Mouse (Mus musculus) liver, embryonic 15.5 days (tissue): ENCODE measurements around the gene Mef2b. TPM values are rescaled to one million over a fixed set of nuclear protein-coding genes. Genes with fewer than 3 reads are reported as not detected.
"Not testable (repeated sequence)": the region's sequence is repeated elsewhere in the genome, so short reads cannot be mapped to it uniquely, and the experiment has no call there.

Source experiments
- ATAC-seq: fragments of 200-750 bp; cut with Nextera tagmentation; 2 replicates; pipeline ENCODE4 v1.8.0; 2017; ENCODE audit warnings: moderate number of reproducible peaks, mild to moderate bottlenecking, moderate library complexity; ENCODE audit not compliant: insufficient read depth
- H3K27ac ChIP-seq: fragments of 300-500 bp; sonication (generic); replicated peaks from 2 replicates; pipeline ENCODE4 v1.5.1; 2015; ENCODE audit warnings: mild to moderate bottlenecking, inconsistent platforms
- H3K27me3 ChIP-seq: fragments of 300-500 bp; sonication (generic); 2 replicates; pipeline ENCODE4 v1.6.1; 2015; ENCODE audit warnings: mild to moderate bottlenecking, inconsistent platforms
- H3K36me3 ChIP-seq: fragments of 300-500 bp; sonication (generic); replicated peaks from 2 replicates; pipeline ENCODE4 v1.6.1; 2015; ENCODE audit warnings: moderate library complexity, mild to moderate bottlenecking, inconsistent platforms
- H3K4me1 ChIP-seq: fragments of 300-500 bp; sonication (generic); replicated peaks from 2 replicates; pipeline ENCODE4 v1.6.1; 2015; ENCODE audit warnings: inconsistent platforms
- H3K4me2 ChIP-seq: fragments of 300-500 bp; sonication (generic); 2 replicates; pipeline ENCODE4 v1.6.1; 2015; ENCODE audit warnings: moderate library complexity, mild to moderate bottlenecking, inconsistent platforms
- H3K4me3 ChIP-seq: fragments of 300-500 bp; sonication (generic); replicated peaks from 2 replicates; pipeline ENCODE4 v1.5.1; 2015; ENCODE audit warnings: mild to moderate bottlenecking, inconsistent platforms
- H3K9ac ChIP-seq: fragments of 300-500 bp; sonication (generic); 2 replicates; pipeline ENCODE4 v1.6.1; 2015; ENCODE audit warnings: moderate library complexity, mild to moderate bottlenecking, inconsistent platforms
- H3K9me3 ChIP-seq: fragments of 300-500 bp; sonication (generic); replicated peaks from 2 replicates; pipeline ENCODE4 v1.6.1; 2016; ENCODE audit warnings: inconsistent platforms
- WGBS: fragments of 180-500 bp; shearing (Covaris S2); methylation state at CpG from one replicate; pipeline ENCODE4 v1.1.7; 2015; ENCODE audit warnings: mixed read lengths; ENCODE audit not compliant: insufficient replicate concordance; 5-methylcytosine and 5-hydroxymethylcytosine counted together
- microRNA-seq: library from miRNA; unstranded; fragments of <30 nt; microRNA quantifications from one replicate; pipeline ENCODE4, GENCODE M21; 2016
- polyA plus RNA-seq: library from polyadenylated mRNA; unstranded; fragments of >200 nt; fragmentation: Nextera tagmentation; extraction: Ambion mirVana; gene quantifications from 2 replicates; pipeline ENCODE4 v1.2.1, GENCODE M21; 2015

Mef2b gene
- polyA plus RNA-seq, 1 experiment from 2014 or later: not detected

- Histone ChIP-seq H3K9ac (peak overlapping the region; percentile 5; the same call in 1 of the 2 replicates), H3K4me2 (peak overlapping the region; percentile 99), H3K4me3 (peak overlapping the region; percentile 77), H3K27me3 (no peaks in the 10 kb centered on the region), H3K4me1 (peaks cover 59% of the 10 kb centered on the region), H3K9me3 (no peaks in the 10 kb centered on the region), H3K36me3 (no peaks in the 10 kb centered on the region), H3K27ac (peak overlapping the region; percentile 24; the same call in 1 of the 2 replicates)
- no peak for ATAC-seq
- 60% methylated on average over 8 of the region's 8 CpGs for WGBS
These were observed 71.0 kb downstream of the Mef2b start for GRCm38 (mm10) chr8:70210538-70210937.

DNA sequence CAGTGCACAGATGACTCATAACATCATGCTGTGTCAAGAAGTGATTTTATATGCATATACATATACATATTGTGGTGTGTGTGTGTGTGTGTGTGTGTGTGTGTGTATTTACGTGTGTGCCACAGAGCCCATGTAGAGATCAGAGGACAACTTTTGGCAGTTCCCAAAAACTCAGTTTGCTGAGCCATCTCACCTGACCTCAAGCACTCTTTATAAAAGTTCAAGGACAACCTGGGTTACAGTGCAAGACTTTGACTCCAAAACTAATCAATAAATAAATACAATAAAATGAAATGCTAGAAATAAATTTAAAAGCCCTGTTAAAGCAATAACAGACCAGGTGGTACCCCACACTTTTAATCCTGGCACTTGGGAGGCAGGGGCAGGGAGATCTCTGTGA lies 71.8 kb downstream of the Mef2b start:
- H3K4me1 ChIP-seq: peaks cover 59% of the 10 kb centered on the region
- no peak for ATAC-seq
- H3K27ac ChIP-seq: peak overlapping the region; percentile 91
- H3K27me3 ChIP-seq: no peaks in the 10 kb centered on the region
- peak overlapping the region; percentile 77 for H3K4me3 ChIP-seq
- no peaks in the 10 kb centered on the region for H3K9me3 ChIP-seq
- 39% methylated on average over 1 of the region's 1 CpGs for WGBS
- H3K36me3 ChIP-seq: no peaks in the 10 kb centered on the region
- peak overlapping the region; percentile 85 for H3K9ac ChIP-seq
- peak overlapping the region; percentile 99 for H3K4me2 ChIP-seq

- no peaks in the 10 kb centered on the region for H3K36me3 ChIP-seq
- no peaks in the 10 kb centered on the region for H3K27me3 ChIP-seq
- ATAC-seq: no peak
- H3K9ac ChIP-seq: peak overlapping the region; percentile 85
- under 1% methylated on average over 31 of the region's 31 CpGs for WGBS
- H3K4me2 ChIP-seq: peak overlapping the region; percentile 99
- peaks cover 59% of the 10 kb centered on the region for H3K4me1 ChIP-seq
- H3K27ac ChIP-seq: peak overlapping the region; percentile 91
- peak overlapping the region; percentile 77 for H3K4me3 ChIP-seq
- no peaks in the 10 kb centered on the region for H3K9me3 ChIP-seq
These were observed 72.2 kb downstream of the Mef2b start for GRCm38 (mm10) chr8:70211726-70212111.

DNA sequence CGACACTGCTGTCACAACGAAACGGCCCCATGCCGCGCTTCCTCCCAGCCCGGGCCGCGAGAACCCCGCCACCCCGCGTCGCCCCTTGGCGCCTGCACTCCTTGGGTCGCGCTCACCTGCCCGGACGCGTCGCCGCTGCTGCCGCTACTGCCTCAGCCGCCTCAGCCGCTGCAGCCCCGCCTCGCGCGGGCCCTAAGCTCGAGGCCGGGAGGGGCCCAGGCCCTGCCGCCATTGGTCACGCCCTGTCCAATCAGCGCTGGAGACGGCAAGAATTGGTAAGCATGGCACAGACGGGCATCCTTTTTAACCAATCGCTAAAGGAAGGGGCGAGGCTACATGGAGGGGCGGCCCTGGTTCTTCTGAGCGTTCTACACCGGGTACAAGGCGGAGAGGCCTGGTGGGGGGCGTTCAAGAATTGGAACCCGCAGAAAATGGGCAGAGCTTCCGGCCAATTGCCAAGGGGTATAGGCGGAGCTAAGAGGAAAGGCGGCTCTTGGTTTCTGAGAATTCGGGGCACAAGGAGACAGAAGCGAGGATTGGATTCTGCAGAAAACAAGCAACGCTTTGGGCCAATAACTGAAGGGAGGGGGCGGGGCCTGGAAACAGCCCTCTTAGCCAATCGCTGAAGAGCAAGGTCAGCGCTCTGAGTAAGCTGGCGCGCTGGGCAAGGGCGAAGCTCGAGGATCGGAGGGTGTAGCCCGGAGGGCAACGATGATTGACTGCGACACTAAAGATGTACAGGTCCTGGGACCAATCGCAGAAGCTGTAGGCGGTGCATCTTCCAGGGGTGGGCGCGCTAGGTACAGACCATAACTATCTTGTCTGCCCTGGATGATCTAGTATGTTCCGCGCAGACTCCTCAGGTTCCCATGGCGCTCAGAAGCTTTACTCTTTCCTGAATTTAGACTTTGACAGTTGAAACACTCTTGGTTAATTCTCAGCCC lies 72.9 kb downstream of the Mef2b start, which contains the start of gene Slc25a42:
TSS of gene Slc25a42 (minus strand) at position 194 of the 944 bp plus-strand sequence.
- H3K27me3 ChIP-seq: no peaks in the 10 kb centered on the region
- H3K9ac ChIP-seq: peak within 1 kb of the TSS; percentile 85
- no peaks in the 10 kb centered on the region for H3K36me3 ChIP-seq
- peak within 1 kb of the TSS; percentile 77 for H3K4me3 ChIP-seq
- no peaks in the 10 kb centered on the region for H3K9me3 ChIP-seq
- peak; percentile 95 for ATAC-seq
- WGBS: under 1% methylated on average over 66 of the region's 66 CpGs
- peak within 1 kb of the TSS; percentile 91 for H3K27ac ChIP-seq
- H3K4me2 ChIP-seq: peak within 1 kb of the TSS; percentile 99
- H3K4me1 ChIP-seq: peaks cover 54% of the 10 kb centered on the region

DNA sequence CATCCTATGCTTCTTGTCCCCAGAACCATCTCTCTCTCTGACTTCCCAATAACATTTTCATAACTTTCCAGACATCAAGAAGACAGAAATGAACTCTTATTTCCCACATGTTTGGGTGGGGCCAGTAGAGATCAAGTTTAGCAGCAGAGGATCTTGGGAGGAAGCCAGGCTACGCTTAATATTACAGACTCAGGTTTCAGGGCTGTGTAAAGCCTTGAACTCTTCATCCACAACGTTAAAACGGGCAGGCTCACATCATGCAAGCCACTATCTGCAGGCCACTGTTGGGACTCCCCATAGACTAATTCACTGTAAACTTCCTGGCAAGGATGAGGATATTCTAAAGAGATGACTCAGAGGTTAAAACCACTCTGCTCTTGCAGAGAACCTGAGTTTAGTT lies 74.9 kb downstream of the Mef2b start:
- H3K4me2 ChIP-seq: no peak overlapping the region
- H3K9me3 ChIP-seq: no peaks in the 10 kb centered on the region
- H3K36me3 ChIP-seq: no peaks in the 10 kb centered on the region
- no peak overlapping the region for H3K4me3 ChIP-seq
- no peak for ATAC-seq
- H3K9ac ChIP-seq: no peak overlapping the region
- H3K4me1 ChIP-seq: peaks cover 47% of the 10 kb centered on the region
- peaks cover 8% of the 10 kb centered on the region; the same call in 1 of the 2 replicates for H3K27me3 ChIP-seq
- H3K27ac ChIP-seq: no peak overlapping the region
- 58% methylated on average over 3 of the region's 3 CpGs for WGBS

- peaks cover 43% of the 10 kb centered on the region for H3K4me1 ChIP-seq
- H3K36me3 ChIP-seq: no peaks in the 10 kb centered on the region
- no peak overlapping the region for H3K4me3 ChIP-seq
- ATAC-seq: no peak
- H3K27ac ChIP-seq: no peak overlapping the region
- WGBS: 66% methylated on average over 5 of the region's 5 CpGs
- no peaks in the 10 kb centered on the region for H3K9me3 ChIP-seq
- no peak overlapping the region for H3K9ac ChIP-seq
- H3K4me2 ChIP-seq: no peak overlapping the region
- peaks cover 8% of the 10 kb centered on the region; the same call in 1 of the 2 replicates for H3K27me3 ChIP-seq
These were observed 75.6 kb downstream of the Mef2b start for GRCm38 (mm10) chr8:70215092-70215491.

DNA sequence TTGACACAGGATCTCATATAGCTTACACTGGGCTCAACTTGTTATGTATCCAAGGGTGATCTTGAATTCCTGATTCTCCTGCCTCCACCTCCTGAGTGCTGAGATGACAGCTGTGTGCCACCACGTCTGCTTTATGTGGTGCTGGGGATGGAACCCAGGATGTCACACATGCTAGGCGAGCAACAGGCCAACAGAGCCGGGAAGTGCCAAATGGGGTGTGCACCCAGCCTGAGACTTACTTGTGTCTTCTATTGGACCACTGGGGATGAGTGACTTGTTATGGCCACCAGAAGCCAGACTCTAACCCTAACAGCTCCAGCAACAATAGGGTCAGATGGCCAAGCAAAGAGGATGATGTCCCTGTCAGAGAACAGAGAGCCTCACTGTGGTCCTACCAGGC lies 76.7 kb downstream of the Mef2b start:
- H3K27me3 ChIP-seq, H3K36me3 ChIP-seq, H3K9ac ChIP-seq, H3K9me3 ChIP-seq, H3K27ac ChIP-seq, ATAC-seq, H3K4me3 ChIP-seq, H3K4me2 ChIP-seq: not testable (repeated sequence)
- 63% methylated on average over 3 of the region's 3 CpGs for WGBS
- H3K4me1 ChIP-seq: peaks cover 42% of the 10 kb centered on the region

DNA sequence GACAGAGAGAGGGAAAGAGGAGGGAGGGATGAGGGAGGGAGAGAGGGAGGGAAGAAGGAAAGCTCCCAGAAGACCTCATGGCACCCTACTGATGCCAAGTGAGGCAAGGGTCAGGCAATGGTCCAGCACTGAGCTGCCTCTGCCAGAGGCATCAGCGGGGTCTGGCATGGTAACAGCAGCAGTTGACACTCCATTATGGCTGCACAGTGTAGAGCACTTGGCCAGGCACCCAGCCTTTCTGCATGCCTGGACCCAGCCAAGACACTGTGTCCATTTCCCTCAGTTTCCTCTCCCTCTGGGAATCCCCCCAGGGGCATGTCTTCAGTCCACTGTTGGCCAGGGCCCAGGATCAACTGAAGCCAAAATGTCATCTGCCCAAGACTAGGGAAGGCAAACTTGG lies 77.1 kb downstream of the Mef2b start:
- no peak overlapping the region for H3K27ac ChIP-seq
- 67% methylated on average over 1 of the region's 1 CpGs for WGBS

More for the DNA sequence above, 77.1 kb downstream of the Mef2b start:
- no peaks in the 10 kb centered on the region for H3K9me3 ChIP-seq
- ATAC-seq: no peak
- H3K4me3 ChIP-seq: no peak overlapping the region
- no peak overlapping the region for H3K4me2 ChIP-seq
- no peak overlapping the region for H3K9ac ChIP-seq
- H3K4me1 ChIP-seq: peaks cover 42% of the 10 kb centered on the region
- H3K27me3 ChIP-seq: peaks cover 8% of the 10 kb centered on the region; the same call in 1 of the 2 replicates
- no peaks in the 10 kb centered on the region for H3K36me3 ChIP-seq

Small RNA genes within 50 kb of the gene (microRNA-seq; reads per million reads assigned to microRNA genes)
- not detected for gene Mir7066

Other genes with a start within 250 kb of the Mef2b start
- 2.1 TPM in 2 replicates for gene Tssk6, start 237.5 kb upstream of the Mef2b start, polyA plus RNA-seq
- 89.7 and 96.9 TPM in 2 replicates for gene Ndufa13, start 237.2 kb upstream of the Mef2b start, polyA plus RNA-seq
- 0.51 and 0.54 TPM in 2 replicates for gene Yjefn3, start 237.0 kb upstream of the Mef2b start, polyA plus RNA-seq
- gene Gatad2a, start 143.3 kb upstream of the Mef2b start, polyA plus RNA-seq: 28.0 and 32.2 TPM in 2 replicates
- gene Mau2, start 97.0 kb upstream of the Mef2b start, polyA plus RNA-seq: 23.0 and 25.6 TPM in 2 replicates
- gene Sugp1, start 96.9 kb upstream of the Mef2b start, polyA plus RNA-seq: 15.3 and 16.2 TPM in 2 replicates
- gene Tm6sf2, start 66.8 kb upstream of the Mef2b start, polyA plus RNA-seq: 1.6 and 2.3 TPM in 2 replicates
- gene Hapln4, start 56.3 kb upstream of the Mef2b start, polyA plus RNA-seq: 0.05 and 0.06 TPM in 2 replicates
- 0.02 and 0.03 TPM in 2 replicates for gene Ncan, start 18.8 kb upstream of the Mef2b start, polyA plus RNA-seq
- gene Nr2c2ap, start 8.4 kb upstream of the Mef2b start, polyA plus RNA-seq: 16.8 and 17.4 TPM in 2 replicates
- gene Rfxank, start 557 bp upstream of the Mef2b start, polyA plus RNA-seq: 6.5 and 7.3 TPM in 2 replicates
- gene Borcs8, start 212 bp upstream of the Mef2b start, polyA plus RNA-seq: 22.4 and 25.7 TPM in 2 replicates
- 28.1 and 31.9 TPM in 2 replicates for gene Tmem161a, start 32.6 kb downstream of the Mef2b start, polyA plus RNA-seq
- gene Slc25a42, start 72.6 kb downstream of the Mef2b start, polyA plus RNA-seq: 8.0 and 9.2 TPM in 2 replicates
- gene Sugp2, start 94.5 kb downstream of the Mef2b start, polyA plus RNA-seq: 10.9 and 11.7 TPM in 2 replicates
- gene Armc6, start 94.8 kb downstream of the Mef2b start, polyA plus RNA-seq: 12.4 and 15.2 TPM in 2 replicates
- 4.9 and 5.9 TPM in 2 replicates for gene Homer3, start 143.1 kb downstream of the Mef2b start, polyA plus RNA-seq
- 19.5 and 22.4 TPM in 2 replicates for gene Ddx49, start 162.8 kb downstream of the Mef2b start, polyA plus RNA-seq
- 190 and 246 TPM in 2 replicates for gene Cope, start 162.8 kb downstream of the Mef2b start, polyA plus RNA-seq
- 0.13 and 0.25 TPM in 2 replicates for gene Cers1, start 176.1 kb downstream of the Mef2b start, polyA plus RNA-seq
- gene Gdf1, start 190.1 kb downstream of the Mef2b start, polyA plus RNA-seq: 0.10 and 0.26 TPM in 2 replicates
- gene Upf1, start 213.6 kb downstream of the Mef2b start, polyA plus RNA-seq: 9.7 and 10.6 TPM in 2 replicates
- 1.3 and 2.1 TPM in 2 replicates for gene Comp, start 233.8 kb downstream of the Mef2b start, polyA plus RNA-seq